Mouse (Mus musculus) ES-Bruce4 (cell line): Measurements from ENCODE around the gene Nacc2.

Source experiments
- EP300 ChIP-seq: IDR thresholded peaks from 2 replicates; pipeline ENCODE4 v1.6.1; 2011; ENCODE audit warnings: low read depth, low read length; ENCODE audit not compliant: insufficient read depth
- POLR2A ChIP-seq: IDR thresholded peaks from one replicate; pipeline ENCODE4 v1.8.1; 2011; ENCODE audit warnings: low read length; ENCODE audit not compliant: insufficient read depth

DNA sequence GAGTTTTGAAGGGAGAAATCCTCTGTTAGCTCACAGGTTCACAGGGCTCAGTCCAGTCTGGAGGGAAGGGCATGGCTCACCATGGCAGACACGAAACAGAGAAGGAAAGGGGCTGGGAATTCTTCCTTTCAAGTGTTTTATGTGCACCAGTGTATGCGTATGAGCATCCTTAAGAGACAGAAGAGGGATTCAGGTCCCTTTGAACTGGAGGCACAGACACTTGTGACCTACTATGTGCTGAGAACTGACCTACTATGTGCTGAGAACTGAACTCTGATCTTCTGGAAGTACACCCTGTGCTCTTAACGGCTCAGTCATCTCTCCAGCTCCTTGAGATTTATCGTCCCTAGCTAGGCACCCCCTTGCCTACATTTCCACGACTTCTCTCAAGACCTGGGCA is 48.5 kb downstream of the Nacc2 start:
- TF ChIP-seq EP300 (no peak), POLR2A (no peak)
